Mouse (Mus musculus) lung, embryonic 14.5 days (tissue): ENCODE results near the gene Gm49380. TPM values are rescaled to one million over a fixed set of nuclear protein-coding genes. Genes with fewer than 3 reads are reported as not detected.

Experiments
- ATAC-seq: fragments of 200-750 bp; cut with Nextera tagmentation; 2 replicates; pipeline ENCODE4 v1.8.0; 2017; ENCODE audit warnings: mild to moderate bottlenecking, moderate TSS enrichment, moderate library complexity; ENCODE audit not compliant: insufficient read depth
- DNase-seq: peaks from one replicate; pipeline ENCODE4 v3.0.0-alpha.2; 2015
- H3K27ac ChIP-seq: fragments of 300-500 bp; sonication (generic); 2 replicates; pipeline ENCODE4 v1.5.1; 2014; ENCODE audit warnings: low read depth, mild to moderate bottlenecking, moderate library complexity
- H3K27me3 ChIP-seq: fragments of 300-500 bp; sonication (generic); 2 replicates; pipeline ENCODE4 v1.6.1; 2014; ENCODE audit warnings: low read length, control low read depth; ENCODE audit not compliant: insufficient read depth
- H3K36me3 ChIP-seq: fragments of 300-500 bp; sonication (generic); 2 replicates; pipeline ENCODE4 v1.6.1; 2014; ENCODE audit warnings: control low read depth; ENCODE audit not compliant: insufficient read depth
- H3K4me1 ChIP-seq: fragments of 300-500 bp; sonication (generic); 2 replicates; pipeline ENCODE4 v1.6.1; 2014; ENCODE audit warnings: antibody characterized with exemption, control low read depth; ENCODE audit not compliant: insufficient read depth
- H3K4me2 ChIP-seq: fragments of 300-500 bp; sonication (generic); 2 replicates; pipeline ENCODE4 v1.6.1; 2014; ENCODE audit warnings: mild to moderate bottlenecking
- H3K4me3 ChIP-seq: fragments of 300-500 bp; sonication (generic); 2 replicates; pipeline ENCODE4 v1.5.1; 2014; ENCODE audit warnings: low read depth, low read length
- H3K9ac ChIP-seq: fragments of 300-500 bp; sonication (generic); 2 replicates; pipeline ENCODE4 v1.6.1; 2014
- H3K9me3 ChIP-seq: fragments of 300-500 bp; sonication (generic); 2 replicates; pipeline ENCODE4 v1.6.1; 2016; ENCODE audit warnings: low read depth, low read length, control low read depth
- CTCF ChIP-seq: IDR thresholded peaks from 2 replicates; pipeline ENCODE4 v1.5.1; 2016; ENCODE audit warnings: antibody characterized with exemption, low read depth
- WGBS: fragments of 180-500 bp; shearing (Covaris S2); extraction: QIAGEN DNeasy Blood & Tissue Kit; methylation state at CpG from one replicate; pipeline ENCODE4 v1.1.7; 2014; 5-methylcytosine and 5-hydroxymethylcytosine counted together
- polyA plus RNA-seq: library from polyadenylated mRNA; unstranded; fragments of >200 nt; fragmentation: Nextera tagmentation; extraction: Ambion mirVana; gene quantifications from 2 replicates; pipeline ENCODE4 v1.2.1, GENCODE M21; 2014

The Gm49380 gene
- polyA plus RNA-seq, 1 experiment from 2014 or later, result 0.32 TPM

DNA sequence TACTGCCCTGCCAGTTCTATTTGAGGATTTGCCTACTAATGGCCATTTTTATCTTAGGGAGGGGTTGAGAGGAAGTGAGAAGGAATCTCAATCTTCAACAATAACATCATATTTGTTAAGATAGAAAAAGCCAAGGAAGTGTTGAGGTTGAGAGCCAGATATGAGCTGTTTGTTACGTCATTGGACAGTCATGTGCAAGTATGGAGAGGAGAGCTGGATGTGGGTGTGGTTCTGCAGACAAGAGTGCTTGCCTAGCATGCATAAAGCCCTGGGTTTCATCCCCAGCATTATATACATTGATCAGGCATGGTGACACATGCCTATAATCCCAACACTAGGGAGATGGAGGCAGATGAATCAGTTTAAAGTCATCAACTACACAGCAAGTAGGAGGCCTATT lies 59.4 kb downstream of the Gm49380 start:
- ATAC-seq, result no peak
- 43% methylated on average over 1 of the region's 1 CpGs for WGBS
- TF ChIP-seq CTCF, result no peak

GRCm38 (mm10) chr9:44052855-44053254 lies 60.4 kb downstream of the Gm49380 start:
- 56% methylated on average over 3 of the region's 3 CpGs for WGBS
- Histone ChIP-seq H3K27ac (no peak overlapping the region), H3K9me3 (no peaks in the 10 kb centered on the region), H3K4me1 (no peaks in the 10 kb centered on the region), H3K4me2 (no peak overlapping the region), H3K4me3 (no peak overlapping the region), H3K36me3 (no peaks in the 10 kb centered on the region), H3K27me3 (no peaks in the 10 kb centered on the region), H3K9ac (no peak overlapping the region)
- ATAC-seq (no peak), DNase-seq (no peak)
- TF ChIP-seq CTCF, result peak; percentile 9; the same call in 1 of the 2 replicates

More for the DNA sequence above, 59.4 kb downstream of the Gm49380 start:
- Histone ChIP-seq H3K4me3 (no peak overlapping the region), H3K27me3 (no peaks in the 10 kb centered on the region), H3K36me3 (no peaks in the 10 kb centered on the region), H3K9ac (no peak overlapping the region), H3K9me3 (no peaks in the 10 kb centered on the region), H3K4me2 (no peak overlapping the region), H3K4me1 (no peaks in the 10 kb centered on the region), H3K27ac (no peak overlapping the region)
- DNase-seq, result no peak

DNA sequence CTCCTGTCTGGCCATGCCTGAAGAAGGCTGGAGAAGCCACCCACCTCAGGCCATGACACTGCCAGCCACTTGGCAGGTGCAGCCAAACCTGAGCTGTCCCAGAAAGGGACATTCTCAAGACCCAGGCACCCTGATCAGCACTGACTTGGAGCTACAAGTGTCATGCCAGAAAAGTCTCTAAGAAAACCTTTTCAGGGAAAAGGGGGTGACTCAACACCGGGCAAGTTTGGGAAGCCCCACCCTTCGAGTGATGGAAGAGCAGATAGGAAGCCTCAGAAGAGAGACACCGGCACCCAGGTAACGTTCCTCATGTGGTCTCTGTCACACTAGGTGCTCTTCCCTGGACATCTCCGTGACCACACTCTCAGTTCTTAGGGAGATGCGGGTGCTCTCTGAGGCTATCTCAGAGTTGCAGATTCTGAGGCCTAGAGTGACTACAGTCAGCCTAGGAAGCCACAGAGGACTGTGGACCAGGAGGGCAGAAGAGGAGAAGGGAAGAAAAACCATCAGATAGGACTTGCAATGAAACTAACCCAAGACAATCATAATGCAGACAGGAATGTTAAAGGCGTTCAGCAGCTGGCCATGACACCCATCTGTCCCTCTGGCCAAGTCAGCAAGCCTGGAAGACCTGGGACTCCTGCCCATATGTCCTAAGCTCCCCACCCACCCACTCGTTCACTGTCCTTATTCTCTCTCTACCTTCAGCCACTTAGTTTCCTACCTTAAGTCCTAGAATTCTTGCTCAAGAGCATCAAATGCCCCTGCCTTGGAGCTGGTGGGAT lies 63.7 kb downstream of the Gm49380 start:
- Histone ChIP-seq H3K36me3 (no peaks in the 10 kb centered on the region), H3K4me3 (no peak overlapping the region), H3K4me1 (no peaks in the 10 kb centered on the region), H3K27me3 (peaks cover 10% of the 10 kb centered on the region), H3K4me2 (no peak overlapping the region), H3K27ac (no peak overlapping the region), H3K9ac (no peak overlapping the region), H3K9me3 (no peaks in the 10 kb centered on the region)
- 80% methylated on average over 8 of the region's 8 CpGs for WGBS
- TF ChIP-seq CTCF, result no peak
- DNase-seq (no peak), ATAC-seq (no peak)

DNA sequence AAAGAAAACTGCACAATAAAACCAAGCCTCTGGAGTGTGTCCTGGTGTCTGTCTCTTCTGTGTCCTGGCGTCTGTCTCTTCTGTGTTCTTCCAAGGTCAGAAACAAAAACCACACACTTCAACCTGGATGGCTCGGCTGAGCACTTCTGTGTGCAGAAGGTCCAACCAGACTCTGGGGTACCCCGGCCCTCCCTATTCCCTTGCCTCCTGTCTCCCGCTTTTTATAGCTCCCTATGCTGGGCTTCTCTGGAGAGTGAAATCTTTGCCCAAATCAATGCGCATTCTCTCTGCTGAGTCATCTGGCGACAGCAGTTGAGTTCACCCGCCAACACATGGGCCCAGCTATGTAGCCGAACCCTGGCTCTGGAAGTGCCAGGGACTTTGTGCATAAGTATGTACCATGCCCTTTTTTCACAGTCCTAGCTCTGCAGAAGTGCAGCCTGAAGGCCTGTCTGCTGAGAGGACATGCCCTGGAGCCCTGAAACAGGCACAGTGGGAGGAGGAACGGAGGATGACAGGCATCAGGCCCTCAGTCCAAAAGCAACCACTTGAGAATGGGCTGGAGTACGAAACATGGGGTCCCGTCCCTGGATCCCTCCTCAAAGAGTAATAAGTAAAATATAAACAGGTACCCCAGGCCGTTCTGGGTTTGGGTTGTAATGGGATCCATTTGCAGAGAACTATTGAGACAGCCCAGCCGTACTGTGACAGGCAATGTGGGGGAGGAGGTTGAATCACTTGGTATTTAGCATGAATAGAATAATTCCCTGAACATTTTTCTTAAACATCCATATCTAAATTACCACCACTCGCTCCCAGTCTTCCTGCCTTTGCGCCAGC lies 64.5 kb downstream of the Gm49380 start:
- Histone ChIP-seq H3K4me2 (no peak overlapping the region), H3K27ac (no peak overlapping the region), H3K9ac (no peak overlapping the region), H3K36me3 (no peaks in the 10 kb centered on the region), H3K27me3 (peaks cover 18% of the 10 kb centered on the region), H3K4me3 (no peak overlapping the region), H3K9me3 (no peaks in the 10 kb centered on the region), H3K4me1 (no peaks in the 10 kb centered on the region)
- no peak for TF ChIP-seq CTCF
- 59% methylated on average over 15 of the region's 15 CpGs for WGBS
- DNase-seq, result no peak
- ATAC-seq, result no peak

GRCm38 (mm10) chr9:44047571-44048490 lies 65.5 kb downstream of the Gm49380 start:
- H3K4me1 ChIP-seq, result no peaks in the 10 kb centered on the region
- H3K9me3 ChIP-seq, result no peaks in the 10 kb centered on the region
- H3K27me3 ChIP-seq, result peaks cover 27% of the 10 kb centered on the region
- DNase-seq, result no peak
- H3K4me3 ChIP-seq, result no peak overlapping the region
- WGBS, result 62% methylated on average over 14 of the region's 14 CpGs
- H3K27ac ChIP-seq, result no peak overlapping the region
- no peak overlapping the region for H3K9ac ChIP-seq
- no peak for TF ChIP-seq CTCF
- ATAC-seq, result no peak
- H3K36me3 ChIP-seq, result no peaks in the 10 kb centered on the region
- H3K4me2 ChIP-seq, result no peak overlapping the region

DNA sequence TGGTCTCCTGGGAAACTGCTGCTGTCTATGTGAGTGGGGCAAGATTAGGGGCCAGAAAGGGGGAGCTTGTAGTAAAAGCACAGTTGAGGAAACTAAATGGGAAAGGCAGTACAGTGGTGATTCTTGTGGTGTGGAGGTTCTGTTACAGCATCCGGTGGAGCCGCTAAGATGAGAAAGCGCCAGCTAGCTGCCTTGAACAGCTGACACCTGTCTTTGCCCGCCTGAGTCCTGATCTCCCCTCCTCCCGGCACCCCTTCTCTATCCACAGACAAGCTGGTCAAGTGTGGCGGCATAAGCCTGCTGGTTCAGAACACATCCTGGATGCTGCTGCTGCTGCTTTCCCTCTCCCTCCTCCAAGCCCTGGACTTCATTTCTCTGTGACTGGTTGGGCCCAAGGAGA lies 66.2 kb downstream of the Gm49380 start:
- TF ChIP-seq CTCF, result no peak
- Histone ChIP-seq H3K9me3 (no peaks in the 10 kb centered on the region), H3K9ac (no peak overlapping the region), H3K4me1 (no peaks in the 10 kb centered on the region), H3K36me3 (no peaks in the 10 kb centered on the region), H3K27ac (no peak overlapping the region), H3K27me3 (peaks cover 32% of the 10 kb centered on the region), H3K4me2 (no peak overlapping the region), H3K4me3 (no peak overlapping the region)
- ATAC-seq (no peak), DNase-seq (no peak)
- WGBS, result 20% methylated on average over 6 of the region's 6 CpGs
